Mouse (Mus musculus) layer of hippocampus, adult 8-10 months (tissue): Measurements from ENCODE around the gene Tbc1d9. TPM values are rescaled to one million over a fixed set of nuclear protein-coding genes. Genes with fewer than 3 reads are reported as not detected.
A peak's percentile ranks its signal among the peaks of the same experiment; 100 is the strongest.
"Not testable (repeated sequence)": the region's sequence is repeated elsewhere in the genome, so short reads cannot be mapped to it uniquely, and the experiment has no call there.

Experiments used
- DNase-seq, 2 experiments: peaks; one replicate each; pipeline ENCODE4 v3.0.0; 2022; ENCODE audit warnings: low spot score in 2 of 2
- total RNA-seq, 4 experiments: library from RNA; stranded (reverse); gene quantifications; 2 replicates each; pipeline ENCODE4 v1.2.4; 2022

Gene Tbc1d9
- total RNA-seq, 4 experiments from 2014 or later: 64.9 to 68.6 (median 65.5) TPM

- no peak for DNase-seq
Measured at GRCm38 (mm10) chr8:83227336-83227735, 62.2 kb downstream of the Tbc1d9 start.

- no peak for DNase-seq
Measured at GRCm38 (mm10) chr8:83233099-83233498, 67.9 kb downstream of the Tbc1d9 start.

GRCm38 (mm10) chr8:83239341-83239740 lies 74.2 kb downstream of the Tbc1d9 start:
- DNase-seq: no peak

DNA sequence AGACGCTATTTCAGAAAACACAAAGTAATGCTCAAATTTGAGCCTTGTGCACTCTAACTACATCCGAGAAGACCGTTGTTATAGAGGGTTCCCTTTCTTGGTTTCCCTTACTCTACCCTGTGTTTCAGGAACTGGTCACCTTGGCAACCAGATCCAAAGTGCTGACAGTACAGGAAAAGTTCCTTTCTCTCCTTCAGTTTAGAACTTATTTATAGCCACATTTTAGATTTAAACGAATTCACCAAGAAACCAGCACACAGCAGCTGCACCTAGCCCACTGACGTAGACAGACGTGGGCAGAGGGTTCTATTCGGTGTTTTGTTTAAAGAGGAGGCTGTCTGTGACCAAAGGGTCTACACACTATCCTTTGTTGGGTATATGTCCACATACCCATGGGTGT lies 79.0 kb downstream of the Tbc1d9 start:
- DNase-seq: no peak

GRCm38 (mm10) chr8:83250858-83251257 lies 85.7 kb downstream of the Tbc1d9 start:
- DNase-seq: no peak

- no peak for DNase-seq
Measured at GRCm38 (mm10) chr8:83251362-83252246, 86.5 kb downstream of the Tbc1d9 start.

DNA sequence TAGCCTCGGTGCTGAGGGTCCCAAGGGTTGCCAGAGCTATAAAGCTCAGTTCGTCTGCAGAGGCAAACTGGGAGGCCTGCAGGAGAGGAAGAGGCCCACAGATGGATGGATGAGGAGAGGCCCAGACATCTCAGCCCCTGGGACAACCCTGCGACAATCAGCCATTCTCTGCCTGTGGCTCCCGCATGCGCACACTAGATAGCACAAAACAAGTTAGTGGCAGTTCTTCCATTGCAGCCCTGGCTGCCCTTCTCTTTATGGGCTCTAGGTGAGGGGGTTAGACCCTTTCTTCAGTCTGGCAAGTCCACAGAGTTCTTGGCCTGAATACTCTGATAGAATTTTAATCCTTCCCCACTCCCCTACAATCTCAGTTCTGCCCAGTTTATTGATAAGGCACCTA lies 87.6 kb downstream of the Tbc1d9 start:
- no peak for DNase-seq

GRCm38 (mm10) chr8:83257631-83258030 lies 92.5 kb downstream of the Tbc1d9 start:
- DNase-seq: no peak

DNA sequence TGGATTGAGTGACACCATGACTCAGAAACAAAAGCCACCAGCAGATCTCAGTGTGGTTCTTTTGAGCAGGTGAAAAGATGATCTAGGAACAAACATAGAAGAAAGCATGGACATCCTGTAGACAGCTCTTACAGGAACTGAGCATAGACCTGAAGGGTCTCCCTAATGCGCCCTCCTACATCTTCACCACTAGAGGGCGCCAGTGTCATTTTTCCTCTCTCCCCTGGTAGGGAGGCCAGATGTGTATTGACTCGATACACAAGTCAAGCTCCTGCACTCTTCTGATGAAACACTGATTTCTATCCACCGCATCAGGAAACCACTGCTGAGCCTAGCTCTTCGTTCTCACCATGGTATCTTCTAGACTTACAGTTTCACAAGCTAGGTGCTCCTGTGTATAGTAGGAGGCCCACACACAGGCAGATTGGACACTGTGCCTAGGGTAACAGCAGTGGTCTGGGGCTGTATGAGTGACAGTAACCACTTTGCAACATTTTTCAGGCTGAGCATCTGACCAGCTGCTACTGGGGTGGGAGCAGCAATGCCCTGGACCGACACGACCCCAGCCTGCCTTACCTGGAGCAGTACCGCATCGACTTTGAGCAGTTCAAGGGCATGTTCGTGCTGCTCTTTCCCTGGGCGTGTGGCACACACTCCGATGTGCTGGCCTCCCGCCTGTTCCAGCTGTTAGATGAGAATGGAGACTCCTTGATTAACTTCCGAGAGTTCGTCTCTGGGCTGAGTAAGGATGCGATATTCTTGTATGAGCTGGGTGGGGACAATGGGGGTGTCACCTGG lies 95.5 kb downstream of the Tbc1d9 start:
- peak; percentile 25 to 34 for DNase-seq

DNA sequence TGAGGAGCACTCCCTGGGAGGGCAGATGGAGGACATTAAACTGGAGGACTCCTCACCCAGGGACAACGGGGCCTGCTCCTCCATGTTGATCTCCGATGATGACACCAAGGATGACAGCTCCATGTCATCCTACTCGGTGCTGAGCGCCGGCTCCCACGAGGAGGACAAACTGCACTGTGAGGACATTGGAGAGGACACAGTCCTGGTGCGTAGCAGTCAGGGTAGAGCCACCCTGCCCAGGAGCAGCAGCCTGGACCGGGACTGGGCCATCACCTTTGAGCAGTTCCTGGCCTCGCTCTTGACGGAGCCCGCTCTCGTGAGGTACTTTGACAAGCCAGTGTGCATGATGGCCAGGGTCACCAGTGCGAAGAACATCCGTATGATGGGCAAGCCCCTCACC lies 106.0 kb downstream of the Tbc1d9 start:
- DNase-seq: no peak

GRCm38 (mm10) chr8:83272464-83272863 lies 107.3 kb downstream of the Tbc1d9 start:
- DNase-seq: no peak

DNA sequence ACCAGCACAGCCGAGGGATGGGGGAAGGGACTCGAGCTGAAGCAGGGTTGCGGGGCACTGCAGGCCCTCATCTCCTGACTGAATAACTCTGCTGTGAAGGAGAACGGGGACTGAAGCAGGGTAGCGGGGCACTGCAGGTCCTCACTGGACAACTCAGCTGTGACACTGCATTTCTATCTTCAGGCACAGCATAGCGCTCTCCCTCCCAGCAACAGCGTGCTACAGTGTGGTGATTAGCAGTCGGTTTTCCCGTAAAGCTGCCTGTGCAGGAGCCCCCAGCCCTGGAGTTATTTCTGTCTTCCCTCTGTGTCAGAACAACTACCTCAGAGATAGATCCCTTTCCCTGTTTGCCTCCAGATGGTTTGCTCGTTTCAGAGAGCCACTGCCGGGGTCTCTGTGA lies 109.3 kb downstream of the Tbc1d9 start:
- DNase-seq: no peak

DNA sequence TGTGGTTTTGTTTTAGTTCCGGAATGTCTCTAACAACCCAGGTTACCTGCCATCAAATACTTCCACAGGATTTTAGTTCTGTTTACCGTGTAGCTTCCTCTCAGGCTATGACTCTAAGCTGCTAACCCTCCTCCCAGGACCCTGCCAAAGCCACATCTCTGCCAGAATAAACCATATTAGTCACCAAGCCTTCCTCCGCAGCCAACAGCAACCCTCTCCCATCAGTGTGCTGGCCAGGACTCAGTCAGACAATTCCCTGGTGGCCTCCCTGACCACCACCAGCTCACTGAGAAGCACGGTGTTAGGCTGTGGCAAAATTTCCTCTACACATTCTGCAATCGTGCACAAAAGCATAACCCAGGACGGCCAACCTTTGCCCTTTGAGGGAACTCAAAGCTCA lies 113.3 kb downstream of the Tbc1d9 start:
- no peak for DNase-seq

DNA sequence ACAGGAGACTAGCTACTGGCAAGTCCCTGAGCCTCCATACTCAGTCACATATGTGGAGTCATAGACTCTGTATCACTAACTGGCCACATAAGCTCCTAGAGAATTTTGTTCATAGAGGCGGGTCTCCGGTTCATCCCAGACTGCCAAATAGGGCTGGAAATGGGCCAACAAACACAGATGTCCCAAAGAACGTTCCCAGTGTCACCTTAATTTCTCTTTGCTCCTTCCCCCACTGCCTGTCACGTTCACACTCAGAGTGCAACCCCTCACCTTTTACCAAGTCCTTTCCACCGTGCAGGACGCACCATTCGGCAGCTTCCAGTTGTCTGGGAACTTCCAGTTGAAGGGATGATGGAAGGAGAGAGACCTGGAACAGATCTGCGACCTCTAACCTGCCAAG lies 120.2 kb downstream of the Tbc1d9 start:
- no peak for DNase-seq

DNA sequence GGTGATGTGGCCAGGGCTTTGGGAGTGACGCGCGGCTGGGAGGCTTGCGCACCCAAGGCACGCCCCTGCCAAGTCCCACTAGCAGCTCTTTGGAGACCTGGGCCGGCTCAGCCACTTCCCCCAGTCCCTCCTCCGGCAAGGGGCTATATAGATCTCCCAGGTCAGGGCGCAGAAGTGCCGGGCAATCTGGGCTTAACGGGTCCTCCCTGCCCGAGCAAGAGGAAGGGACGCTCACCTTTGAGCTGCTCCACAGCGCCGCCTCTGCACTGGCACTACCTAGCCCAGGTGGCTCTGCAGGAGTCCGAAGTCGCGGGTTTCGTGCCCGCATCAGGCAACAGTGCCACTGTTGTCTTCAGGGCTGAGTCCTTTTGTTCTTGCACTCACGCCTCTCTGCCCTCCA lies 125.0 kb downstream of the Tbc1d9 start, which contains the start of gene Ucp1:
Gene Ucp1 (plus strand): TSS at position 177 of the 400 bp plus-strand sequence.
- no peak for DNase-seq

DNA sequence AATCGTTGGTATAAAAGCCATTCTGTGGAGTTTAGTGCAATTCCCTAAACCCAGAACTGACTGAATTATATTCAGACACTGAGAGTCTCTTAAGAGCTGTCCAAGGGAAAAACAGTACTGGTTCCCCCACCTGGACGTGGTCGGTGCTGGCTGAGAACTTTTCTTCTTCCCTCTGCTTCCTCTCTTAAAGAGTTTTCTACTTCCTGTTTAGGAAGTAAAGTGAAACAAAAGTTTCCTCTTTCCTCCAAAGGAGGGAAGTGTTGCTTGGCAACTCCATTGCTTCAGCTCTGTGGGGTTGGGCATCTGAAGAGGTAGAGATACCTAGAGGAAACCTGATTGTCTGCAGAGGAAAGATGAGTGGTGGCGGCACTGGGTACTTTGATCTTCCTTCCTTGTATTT lies 132.2 kb downstream of the Tbc1d9 start:
- DNase-seq: no peak

- no peak for DNase-seq
Measured at GRCm38 (mm10) chr8:83300135-83300534, 135.0 kb downstream of the Tbc1d9 start.

DNA sequence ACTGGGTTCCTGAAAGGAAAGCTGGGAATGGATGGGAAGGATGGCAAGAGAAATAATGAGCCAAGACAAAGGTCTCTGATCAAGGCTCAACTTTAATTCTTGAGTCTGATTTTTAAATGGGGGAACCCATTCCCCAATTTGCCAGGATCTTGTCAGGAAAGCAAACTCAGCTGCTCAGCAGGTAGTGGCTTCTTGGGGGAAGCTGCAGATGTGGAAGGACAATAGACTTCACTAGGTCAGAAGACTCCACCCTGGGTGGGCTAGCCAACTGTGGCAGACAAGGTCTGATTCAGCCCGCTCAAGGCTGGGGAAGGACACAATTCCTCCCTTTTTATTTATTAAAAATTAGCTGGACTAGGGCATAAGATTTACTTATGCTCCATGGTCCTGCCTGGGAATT lies 139.8 kb downstream of the Tbc1d9 start:
- no peak for DNase-seq

DNA sequence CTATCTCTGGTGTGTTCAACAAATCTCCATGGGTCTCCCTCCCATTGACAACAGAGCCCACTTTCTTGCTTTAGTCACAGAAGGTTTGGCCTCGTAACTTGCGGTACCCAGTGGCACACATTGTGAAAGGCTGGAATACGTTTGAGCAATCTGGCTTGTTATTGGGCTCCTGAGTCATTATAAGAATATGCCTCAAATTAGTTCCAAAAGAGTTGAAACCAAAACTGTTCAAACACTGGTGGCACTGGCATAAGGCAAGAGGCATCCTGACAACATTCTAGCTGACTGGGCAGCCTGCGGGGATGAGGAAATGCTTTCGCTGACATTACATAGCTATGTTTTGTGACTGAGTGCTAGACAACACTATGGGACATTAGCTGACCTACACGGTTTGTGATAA lies 144.7 kb downstream of the Tbc1d9 start:
- no peak for DNase-seq

- DNase-seq: not testable (repeated sequence)
Measured at GRCm38 (mm10) chr8:83315084-83315483, 149.9 kb downstream of the Tbc1d9 start.

- no peak for DNase-seq
Measured at GRCm38 (mm10) chr8:83315691-83316090, 150.5 kb downstream of the Tbc1d9 start.

- no peak for DNase-seq
Measured at GRCm38 (mm10) chr8:83320543-83320942, 155.4 kb downstream of the Tbc1d9 start.
